9 mouse cellular contexts compared by ENCODE assay signal in the genomic region with DNA sequence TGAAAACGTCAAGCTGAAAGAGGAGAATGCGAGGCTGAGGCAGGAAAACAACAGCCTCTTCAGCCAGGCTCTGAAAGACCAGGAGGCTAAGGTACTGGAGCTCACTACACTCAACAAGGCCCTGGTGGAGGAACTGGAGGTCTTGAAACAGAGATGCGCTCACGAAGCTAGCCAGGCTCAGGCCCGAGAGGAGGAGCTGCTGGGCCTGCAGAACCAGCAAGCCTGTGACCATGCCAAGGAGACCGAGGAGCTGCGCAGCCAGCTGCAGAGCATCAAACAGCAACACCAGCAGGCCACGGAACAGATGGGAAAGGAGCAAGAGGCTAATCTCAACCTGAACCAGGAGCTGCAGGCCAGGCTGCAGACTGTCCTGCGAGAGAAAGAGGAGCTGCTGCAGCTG. TPM values are rescaled to one million over a fixed set of nuclear protein-coding genes. Genes with fewer than 3 reads are reported as not detected.
DNase-seq lines count a peak whose midpoint lies in the region; ATAC-seq and TF ChIP-seq lines count a peak whose summit lies in the region.
"Had no signal": no experiment of that assay in that cellular context is flagged by ENCODE, and none has a peak within 500 bp of the region (broad histone marks: within the 10 kb centered on the region; RNA-seq: fewer than 3 reads in every experiment).

No protein-coding gene starts in this region.

- no peak for DNase-seq in kidney, postnatal 0 days (ENCODE audit: low spot score)
- DNase-seq in kidney, adult 2 months, result no peak
- DNase-seq in forebrain, embryonic 11.5 days (ENCODE audit: low spot score), result no peak
- no peak for DNase-seq in hindbrain, postnatal 0 days (ENCODE audit: low spot score)
- DNase-seq in midbrain, embryonic 14.5 days, result no peak
- DNase-seq in frontal cortex, postnatal 25 days (ENCODE audit: low spot score in 2 of 2), result no peak
- no peak for DNase-seq in adipocyte (ENCODE audit: low spot score)
- DNase-seq in gastrocnemius, postnatal 10 days, result no peak

- no peak for ATAC-seq in kidney, postnatal 0 days (replicated peaks; ENCODE audit: low FRiP score, low read depth)
- ATAC-seq in forebrain, embryonic 11.5 days (replicated peaks; ENCODE audit: low FRiP score), result no peak
- no peak for ATAC-seq in hindbrain, postnatal 0 days
- ATAC-seq in midbrain, embryonic 14.5 days (ENCODE audit: low FRiP score, low TSS enrichment), result no peak

- H3K4me2 ChIP-seq in kidney, postnatal 0 days (ENCODE audit: low read length), result peak overlapping the region; percentile 62
- H3K4me2 ChIP-seq in forebrain, embryonic 11.5 days (ENCODE audit: low read depth, low read length, severe bottlenecking), result peak overlapping the region; percentile 58
- H3K4me2 ChIP-seq in hindbrain, postnatal 0 days (ENCODE audit: low read depth, low read length), result peak overlapping the region; percentile 74
- H3K4me2 ChIP-seq in midbrain, embryonic 14.5 days (ENCODE audit: low read length), result peak overlapping the region; percentile 63

- TF ChIP-seq POLR2A in kidney, adult 2 months (IDR thresholded peaks at IDR 0.05; ENCODE audit: low read depth, low read length), result no peak

- no peak for TF ChIP-seq CTCF in kidney, postnatal 0 days (IDR thresholded peaks at IDR 0.05; ENCODE audit: low read depth)
- no peak for TF ChIP-seq CTCF in kidney, adult 2 months (conservative IDR thresholded peaks at IDR 0.05; ENCODE audit: insufficient read depth, insufficient read length, low read depth, low read length)
- TF ChIP-seq CTCF in hindbrain, postnatal 0 days (IDR thresholded peaks at IDR 0.05; ENCODE audit: low read depth), result no peak

- WGBS in kidney, postnatal 0 days, result 62% methylated on average over 9 of the region's 9 CpGs
- 77% methylated on average over 9 of the region's 9 CpGs for WGBS in kidney, adult 2 months
- WGBS in forebrain, embryonic 11.5 days, result 75% methylated on average over 9 of the region's 9 CpGs
- WGBS in hindbrain, postnatal 0 days, result 56% methylated on average over 9 of the region's 9 CpGs
- 71% methylated on average over 9 of the region's 9 CpGs for WGBS in midbrain, embryonic 14.5 days

- no peaks in the 10 kb centered on the region for H3K9me3 ChIP-seq in kidney, postnatal 0 days (replicated peaks; ENCODE audit: low read length)
- no peaks in the 10 kb centered on the region for H3K9me3 ChIP-seq in forebrain, embryonic 11.5 days (ENCODE audit: control insufficient read depth, low read length)
- no peaks in the 10 kb centered on the region for H3K9me3 ChIP-seq in hindbrain, postnatal 0 days (ENCODE audit: low read length)
- no peaks in the 10 kb centered on the region for H3K9me3 ChIP-seq in midbrain, embryonic 14.5 days (ENCODE audit: control insufficient read depth, low read length)
- H3K9me3 ChIP-seq: G1E had no signal

- no peak overlapping the region for H3K27ac ChIP-seq in kidney, postnatal 0 days
- H3K27ac ChIP-seq in kidney, adult 2 months (ENCODE audit: insufficient read depth, low read depth, low read length), result no peak overlapping the region
- no peak overlapping the region for H3K27ac ChIP-seq in forebrain, embryonic 11.5 days (ENCODE audit: low read depth, low read length)
- peak overlapping the region; percentile 7; the same call in 1 of the 2 replicates for H3K27ac ChIP-seq in hindbrain, postnatal 0 days
- H3K27ac ChIP-seq in midbrain, embryonic 14.5 days (replicated peaks; ENCODE audit: low read depth, low read length), result no peak overlapping the region

- H3K36me3 ChIP-seq in kidney, postnatal 0 days (ENCODE audit: insufficient read depth, low read length), result no peaks in the 10 kb centered on the region
- H3K36me3 ChIP-seq in kidney, adult 2 months (ENCODE audit: control insufficient read depth, insufficient read depth, low read length), result no peaks in the 10 kb centered on the region
- no peaks in the 10 kb centered on the region for H3K36me3 ChIP-seq in forebrain, embryonic 11.5 days (ENCODE audit: control insufficient read depth, insufficient read depth, low read length)
- no peaks in the 10 kb centered on the region for H3K36me3 ChIP-seq in hindbrain, postnatal 0 days (ENCODE audit: insufficient read depth, low read length)
- no peaks in the 10 kb centered on the region for H3K36me3 ChIP-seq in midbrain, embryonic 14.5 days (ENCODE audit: control insufficient read depth, insufficient read depth, low read length)
- H3K36me3 ChIP-seq: G1E had no signal

- H3K4me3 ChIP-seq in kidney, postnatal 0 days (replicated peaks; ENCODE audit: low read depth, low read length), result peak overlapping the region; percentile 25
- H3K4me3 ChIP-seq in kidney, adult 2 months (ENCODE audit: insufficient read depth, low read depth, low read length), result no peak overlapping the region
- H3K4me3 ChIP-seq in forebrain, embryonic 11.5 days (ENCODE audit: low read depth, low read length), result peak overlapping the region; percentile 31; the same call in 1 of the 2 replicates
- H3K4me3 ChIP-seq in hindbrain, postnatal 0 days (ENCODE audit: low read length), result peak overlapping the region; percentile 41
- H3K4me3 ChIP-seq in midbrain, embryonic 14.5 days (replicated peaks; ENCODE audit: low read depth, low read length), result peak overlapping the region; percentile 39

- no peak overlapping the region for H3K9ac ChIP-seq in kidney, postnatal 0 days (ENCODE audit: low read depth, low read length)
- H3K9ac ChIP-seq in forebrain, embryonic 11.5 days (ENCODE audit: low read length), result peak overlapping the region; percentile 40
- H3K9ac ChIP-seq in hindbrain, postnatal 0 days (replicated peaks; ENCODE audit: low read length), result peak overlapping the region; percentile 36; the same call in 1 of the 2 replicates
- H3K9ac ChIP-seq in midbrain, embryonic 14.5 days (replicated peaks; ENCODE audit: low read length), result peak overlapping the region; percentile 38

- H3K4me1 ChIP-seq in kidney, postnatal 0 days (replicated peaks; ENCODE audit: insufficient read depth, low read length), result no peaks in the 10 kb centered on the region
- no peaks in the 10 kb centered on the region for H3K4me1 ChIP-seq in kidney, adult 2 months (ENCODE audit: control insufficient read depth, insufficient read depth, low read length)
- H3K4me1 ChIP-seq in forebrain, embryonic 11.5 days (replicated peaks; ENCODE audit: control insufficient read depth, insufficient read depth, low read length), result peaks cover 2% of the 10 kb centered on the region; the same call in 1 of the 2 replicates
- H3K4me1 ChIP-seq in hindbrain, postnatal 0 days (ENCODE audit: insufficient read depth, low read length), result peaks cover 5% of the 10 kb centered on the region; the same call in 1 of the 2 replicates
- 0 out of 2 replicates have a peak, but pooled peaks cover 3% of the 10 kb centered on the region for H3K4me1 ChIP-seq in midbrain, embryonic 14.5 days (ENCODE audit: control insufficient read depth, insufficient read depth, low read length)

- no peaks in the 10 kb centered on the region for H3K27me3 ChIP-seq in kidney, postnatal 0 days (ENCODE audit: insufficient read depth, low read length)
- H3K27me3 ChIP-seq in kidney, adult 2 months (replicated peaks; ENCODE audit: control insufficient read depth, insufficient read depth, low read length), result no peaks in the 10 kb centered on the region
- no peaks in the 10 kb centered on the region for H3K27me3 ChIP-seq in forebrain, embryonic 11.5 days (ENCODE audit: control insufficient read depth, insufficient read depth, low read length)
- no peaks in the 10 kb centered on the region for H3K27me3 ChIP-seq in hindbrain, postnatal 0 days (ENCODE audit: insufficient read depth, low read length)
- H3K27me3 ChIP-seq in midbrain, embryonic 14.5 days (ENCODE audit: control insufficient read depth, insufficient read depth, low read length), result no peaks in the 10 kb centered on the region

RNA-seq across cellular contexts. Expression of a gene that starts 0.6 kb away (rescaled TPM):
- polyA plus RNA-seq in kidney, postnatal 0 days (2015; fragmentation: Nextera tagmentation; extraction: Ambion mirVana), result 1.0 and 1.6 TPM in 2 replicates
- polyA plus RNA-seq in kidney, adult 2 months (2012; rRNA removed), result 0.10 and 0.13 TPM in 2 replicates
- 2.4 and 3.2 TPM in 2 replicates for polyA plus RNA-seq in forebrain, embryonic 11.5 days (2014; fragmentation: Nextera tagmentation; extraction: Ambion mirVana)
- total RNA-seq in hindbrain, postnatal 0 days (2014; rRNA removed), result 0.36 and 0.89 TPM in 2 replicates
- 0.89 and 1.2 TPM in 2 replicates for polyA plus RNA-seq in hindbrain, postnatal 0 days (2015; fragmentation: Nextera tagmentation; extraction: Ambion mirVana)
- 2.7 TPM in 2 replicates for polyA plus RNA-seq in midbrain, embryonic 14.5 days (2014; fragmentation: Nextera tagmentation; extraction: Ambion mirVana)
- under 1 TPM in 1 of 2 experiments, not detected in 1; 0.11 TPM for total RNA-seq in gastrocnemius, postnatal 10 days (2021)
- polyA plus RNA-seq: G1E had no signal

RNA-seq across cellular contexts. Expression of a gene that starts 15.5 kb away (rescaled TPM):
- 36.4 and 41.5 TPM in 2 replicates for polyA plus RNA-seq in kidney, postnatal 0 days (2015; fragmentation: Nextera tagmentation; extraction: Ambion mirVana)
- polyA plus RNA-seq in kidney, adult 2 months (2012; rRNA removed), result 21.4 and 23.9 TPM in 2 replicates
- 43.5 and 47.2 TPM in 2 replicates for polyA plus RNA-seq in forebrain, embryonic 11.5 days (2014; fragmentation: Nextera tagmentation; extraction: Ambion mirVana)
- 73.6 and 97.2 TPM in 2 replicates for total RNA-seq in hindbrain, postnatal 0 days (2014; rRNA removed)
- 23.5 and 25.6 TPM in 2 replicates for polyA plus RNA-seq in hindbrain, postnatal 0 days (2015; fragmentation: Nextera tagmentation; extraction: Ambion mirVana)
- 54.8 and 57.3 TPM in 2 replicates for polyA plus RNA-seq in midbrain, embryonic 14.5 days (2014; fragmentation: Nextera tagmentation; extraction: Ambion mirVana)
- 10 to 100 TPM; 20.0 to 30.5 TPM for total RNA-seq in gastrocnemius, postnatal 10 days (2021)

RNA-seq across cellular contexts. Expression of a gene that starts 30.0 kb away (rescaled TPM):
- polyA plus RNA-seq in kidney, postnatal 0 days (2015; fragmentation: Nextera tagmentation; extraction: Ambion mirVana), result 144 TPM in 2 replicates
- polyA plus RNA-seq in kidney, adult 2 months (2012; rRNA removed), result 38.7 and 52.9 TPM in 2 replicates
- polyA plus RNA-seq in forebrain, embryonic 11.5 days (2014; fragmentation: Nextera tagmentation; extraction: Ambion mirVana), result 111 and 121 TPM in 2 replicates
- 50.7 and 55.9 TPM in 2 replicates for total RNA-seq in hindbrain, postnatal 0 days (2014; rRNA removed)
- polyA plus RNA-seq in hindbrain, postnatal 0 days (2015; fragmentation: Nextera tagmentation; extraction: Ambion mirVana), result 139 and 145 TPM in 2 replicates
- polyA plus RNA-seq in midbrain, embryonic 14.5 days (2014; fragmentation: Nextera tagmentation; extraction: Ambion mirVana), result 125 and 132 TPM in 2 replicates
- total RNA-seq in gastrocnemius, postnatal 10 days (2021), result 10 to 100 TPM; 67.8 to 83.8 TPM

RNA-seq across cellular contexts. Expression of a gene that starts 48.8 kb away (rescaled TPM):
- 34.0 and 34.8 TPM in 2 replicates for polyA plus RNA-seq in kidney, postnatal 0 days (2015; fragmentation: Nextera tagmentation; extraction: Ambion mirVana)
- 13.6 and 17.2 TPM in 2 replicates for polyA plus RNA-seq in kidney, adult 2 months (2012; rRNA removed)
- 36.6 and 38.4 TPM in 2 replicates for polyA plus RNA-seq in forebrain, embryonic 11.5 days (2014; fragmentation: Nextera tagmentation; extraction: Ambion mirVana)
- 15.1 and 21.9 TPM in 2 replicates for total RNA-seq in hindbrain, postnatal 0 days (2014; rRNA removed)
- polyA plus RNA-seq in hindbrain, postnatal 0 days (2015; fragmentation: Nextera tagmentation; extraction: Ambion mirVana), result 24.5 and 26.9 TPM in 2 replicates
- 34.7 and 45.0 TPM in 2 replicates for polyA plus RNA-seq in midbrain, embryonic 14.5 days (2014; fragmentation: Nextera tagmentation; extraction: Ambion mirVana)
- total RNA-seq in gastrocnemius, postnatal 10 days (2021), result 10 to 100 TPM; 13.2 to 14.0 TPM

RNA-seq across cellular contexts. Expression of a gene that starts 49.5 kb away (rescaled TPM):
- 0.77 and 0.87 TPM in 2 replicates for polyA plus RNA-seq in kidney, postnatal 0 days (2015; fragmentation: Nextera tagmentation; extraction: Ambion mirVana)
- 1.6 and 2.1 TPM in 2 replicates for polyA plus RNA-seq in kidney, adult 2 months (2012; rRNA removed)
- polyA plus RNA-seq in forebrain, embryonic 11.5 days (2014; fragmentation: Nextera tagmentation; extraction: Ambion mirVana), result 3.0 TPM in 2 replicates
- 113 and 131 TPM in 2 replicates for total RNA-seq in hindbrain, postnatal 0 days (2014; rRNA removed)
- polyA plus RNA-seq in hindbrain, postnatal 0 days (2015; fragmentation: Nextera tagmentation; extraction: Ambion mirVana), result 18.5 and 20.4 TPM in 2 replicates
- 19.3 and 32.7 TPM in 2 replicates for polyA plus RNA-seq in midbrain, embryonic 14.5 days (2014; fragmentation: Nextera tagmentation; extraction: Ambion mirVana)
- 1 to 10 TPM; 1.8 to 3.4 TPM for total RNA-seq in gastrocnemius, postnatal 10 days (2021)
- polyA plus RNA-seq: G1E had no signal
